Mouse (Mus musculus) lung, adult 18-20 months (tissue): ENCODE results near the gene Map4k3.
A peak's percentile ranks its signal among the peaks of the same experiment; 100 is the strongest.
"Not testable (repeated sequence)": the region's sequence is repeated elsewhere in the genome, so short reads cannot be mapped to it uniquely, and the experiment has no call there.

ENCODE experiments used
- DNase-seq, 2 experiments: peaks; one replicate each; pipeline ENCODE4 v3.0.0; 2022; ENCODE audit warnings: mixed read lengths in 2 of 2

The Map4k3 gene

DNA sequence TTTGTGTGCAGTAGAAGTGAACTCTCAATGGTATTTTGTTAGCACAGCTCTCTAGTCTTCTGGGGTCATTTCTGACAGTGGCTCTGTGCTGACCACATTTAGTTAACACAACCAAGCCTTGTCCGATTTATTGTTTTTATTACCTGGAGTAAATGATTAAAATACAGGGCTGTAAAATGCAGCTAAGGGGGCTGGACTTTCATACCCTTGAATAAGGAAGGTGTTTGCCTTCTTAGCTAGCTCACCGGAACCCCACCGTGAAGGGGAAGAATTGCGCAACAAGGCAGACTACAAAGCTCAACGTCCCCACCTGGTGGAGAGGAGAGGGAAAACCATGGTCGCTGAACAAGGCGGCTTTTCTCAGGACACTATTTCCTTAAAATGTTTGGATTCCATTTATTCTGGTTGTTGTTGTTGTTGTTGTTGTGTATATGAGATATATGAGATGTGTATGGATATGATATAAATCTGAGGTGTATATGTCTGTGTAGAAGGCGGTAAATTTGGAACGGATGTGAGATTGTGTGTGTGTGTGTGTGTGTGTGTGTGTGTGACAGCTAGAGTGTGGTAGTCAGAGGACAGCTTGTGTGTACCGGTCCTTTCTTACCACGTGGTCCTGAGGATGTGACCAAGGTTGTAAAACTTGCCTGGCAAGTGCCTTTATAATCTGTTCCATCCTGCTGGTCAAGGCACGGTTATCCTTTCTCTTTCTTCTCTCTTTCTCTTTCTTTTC is 167.4 kb downstream of the Map4k3 start:
- DNase-seq, result peak; percentile 73 to 80

DNA sequence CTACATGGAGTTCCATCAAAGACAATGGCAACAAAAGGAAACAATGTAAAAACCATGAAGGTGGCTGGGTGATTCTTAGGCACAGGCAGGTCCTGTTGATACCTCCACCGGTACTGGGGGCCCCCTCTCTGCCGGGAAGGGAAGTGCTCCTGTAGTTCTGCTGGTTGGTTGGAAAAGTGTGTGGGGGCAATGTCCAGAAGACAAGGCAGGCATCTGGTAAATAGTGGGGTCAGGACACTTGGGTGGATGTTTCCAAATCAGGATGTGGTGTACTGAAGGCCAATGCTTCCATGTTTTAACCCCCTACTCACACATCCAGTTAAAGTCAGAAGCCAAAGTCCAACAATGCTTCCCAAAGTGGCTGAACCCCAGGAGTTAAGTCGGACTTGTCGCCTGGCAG is 168.5 kb downstream of the Map4k3 start:
- no peak for DNase-seq

DNA sequence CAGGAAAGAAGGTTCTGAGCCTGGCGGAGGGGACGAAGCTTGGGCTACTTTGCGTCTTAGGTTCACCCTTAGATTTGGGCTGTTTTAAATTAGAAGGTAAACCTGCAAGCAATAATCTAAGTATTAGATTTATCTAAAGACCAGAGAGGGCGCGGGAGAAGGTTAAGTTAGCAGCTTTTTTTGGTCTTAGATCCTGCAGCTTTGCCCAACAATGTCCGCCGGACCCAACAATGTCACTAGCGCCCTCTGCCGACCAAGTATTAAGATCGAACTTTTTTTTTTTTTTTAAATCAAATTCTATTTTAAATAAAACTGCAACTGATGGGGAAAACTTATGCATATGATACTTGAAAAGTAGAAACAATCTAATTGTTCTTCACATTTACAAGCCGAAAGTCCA is 169.2 kb downstream of the Map4k3 start:
- peak in 1 of 2 experiments; percentile 16 for DNase-seq

DNA sequence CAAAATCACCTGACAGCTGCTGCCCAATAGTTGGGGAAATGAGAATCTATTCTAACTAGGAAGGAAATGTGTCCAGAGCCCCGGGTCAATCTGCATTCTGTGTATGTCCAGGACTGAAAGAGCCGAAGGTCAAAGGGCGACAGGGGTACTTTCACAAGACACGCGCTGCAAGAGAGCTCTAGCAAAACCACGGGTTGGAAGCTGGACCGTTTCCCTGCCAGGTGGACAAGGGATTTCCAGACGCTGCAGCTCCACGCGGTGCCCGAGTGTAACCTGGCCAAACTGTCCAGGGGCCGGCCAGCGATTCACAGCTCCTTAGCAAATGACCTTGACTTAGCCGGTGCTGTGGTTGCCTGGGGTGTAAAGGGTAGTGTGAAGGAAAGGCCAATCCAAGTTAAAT is 169.7 kb downstream of the Map4k3 start:
- DNase-seq, result no peak

DNA sequence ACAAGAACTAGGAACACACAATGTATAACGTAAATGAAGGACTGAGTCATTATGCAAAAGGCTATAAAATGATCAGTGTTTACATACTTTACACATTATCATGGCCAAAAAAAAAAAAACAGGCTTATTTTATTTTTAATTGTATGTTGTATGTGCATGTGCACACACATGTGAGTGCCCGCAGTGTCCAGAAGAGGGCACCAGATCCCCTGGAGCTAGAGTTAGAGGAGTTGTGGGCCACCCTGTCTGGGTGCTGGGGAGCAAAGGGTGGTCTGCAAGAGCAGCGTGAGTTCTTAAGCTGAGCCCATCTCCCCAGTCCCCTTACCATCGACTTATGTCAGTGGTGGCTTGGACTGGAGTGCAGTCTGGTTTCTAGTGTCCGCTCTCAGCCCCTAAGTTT is 170.8 kb downstream of the Map4k3 start:
- DNase-seq, result no peak

DNA sequence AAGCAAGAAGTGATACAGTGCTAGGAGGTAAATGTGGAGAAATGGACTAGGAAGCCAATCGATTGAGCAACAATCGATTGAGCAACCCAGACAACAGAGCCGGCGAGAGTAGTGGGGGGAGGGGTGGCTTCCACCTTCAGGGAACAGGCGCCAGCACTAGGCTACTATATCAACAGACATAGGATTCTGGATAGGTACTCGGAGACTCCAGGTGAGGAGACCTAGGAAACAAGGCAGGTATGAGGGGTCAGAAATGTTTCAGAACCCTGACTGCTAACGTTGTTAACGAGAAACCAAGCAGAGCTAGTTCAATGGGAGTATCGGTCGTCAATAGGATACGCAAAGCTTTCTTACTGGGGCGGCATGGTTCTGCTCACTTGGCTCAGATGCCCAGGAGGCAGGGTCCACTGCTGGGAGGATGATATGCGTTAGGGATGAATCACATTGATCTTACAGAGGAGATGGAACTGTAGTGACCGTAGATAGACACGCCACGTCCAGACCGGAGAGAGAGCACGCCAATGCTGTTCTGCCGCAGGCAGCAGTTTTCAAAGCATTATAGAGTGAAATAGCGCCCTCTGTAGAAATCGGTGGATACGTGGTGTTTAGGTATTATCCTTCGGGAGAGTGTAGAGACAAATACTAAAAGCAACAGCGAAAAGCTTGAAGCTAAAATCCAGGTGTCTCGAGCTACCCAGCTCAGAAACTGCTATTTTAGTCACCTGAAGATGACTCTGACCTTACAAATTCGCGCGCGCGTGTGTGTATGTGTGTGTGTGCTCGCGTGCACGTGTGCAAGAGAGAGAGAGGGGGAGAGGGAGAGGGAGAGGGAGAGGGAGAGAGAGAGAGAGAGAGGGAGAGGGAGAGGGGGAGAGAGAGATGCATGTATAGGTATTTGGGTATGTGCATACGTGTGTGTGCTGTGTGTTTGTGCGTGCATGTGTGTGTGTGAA is 174.7 kb downstream of the Map4k3 start:
- peak; percentile 79 to 86 for DNase-seq

DNA sequence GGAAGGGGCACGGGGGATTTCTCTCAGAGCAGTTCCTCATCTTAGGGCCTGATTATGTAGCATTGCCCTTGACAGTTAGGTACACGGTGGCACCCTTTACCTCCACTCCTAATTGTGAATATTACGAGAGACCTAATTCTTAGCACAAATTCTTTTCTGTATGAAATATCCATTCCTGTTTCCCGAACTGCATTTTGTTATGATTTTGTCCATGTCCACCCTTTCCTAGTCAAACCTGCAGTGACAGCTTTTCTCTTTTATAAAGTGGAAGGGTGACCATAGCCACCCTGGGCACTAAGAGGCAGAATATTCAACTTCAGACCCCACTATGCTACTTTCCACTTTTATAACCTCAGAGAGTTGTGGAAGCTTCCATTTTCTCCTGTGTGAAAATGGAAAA is 175.6 kb downstream of the Map4k3 start:
- no peak for DNase-seq

DNA sequence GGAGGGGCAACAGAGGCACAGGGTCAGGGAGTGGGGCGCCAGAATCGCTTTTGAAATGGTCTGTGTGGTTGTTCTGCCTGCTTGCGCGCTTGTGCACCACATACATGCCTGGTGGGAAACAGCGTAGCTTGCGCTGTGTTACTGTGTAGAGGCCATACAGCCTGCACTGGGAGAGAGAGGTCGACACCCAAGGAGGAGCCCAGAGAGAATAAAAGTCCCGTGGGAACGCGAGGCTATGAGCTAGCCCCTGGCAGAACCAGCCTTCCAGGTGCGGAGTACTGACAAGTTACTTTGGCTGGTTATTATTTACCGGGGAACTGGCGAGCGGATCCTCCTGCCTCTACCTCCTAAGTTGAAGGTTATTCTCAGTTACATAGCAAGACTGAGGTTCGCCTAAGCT is 177.3 kb downstream of the Map4k3 start:
- no peak for DNase-seq

DNA sequence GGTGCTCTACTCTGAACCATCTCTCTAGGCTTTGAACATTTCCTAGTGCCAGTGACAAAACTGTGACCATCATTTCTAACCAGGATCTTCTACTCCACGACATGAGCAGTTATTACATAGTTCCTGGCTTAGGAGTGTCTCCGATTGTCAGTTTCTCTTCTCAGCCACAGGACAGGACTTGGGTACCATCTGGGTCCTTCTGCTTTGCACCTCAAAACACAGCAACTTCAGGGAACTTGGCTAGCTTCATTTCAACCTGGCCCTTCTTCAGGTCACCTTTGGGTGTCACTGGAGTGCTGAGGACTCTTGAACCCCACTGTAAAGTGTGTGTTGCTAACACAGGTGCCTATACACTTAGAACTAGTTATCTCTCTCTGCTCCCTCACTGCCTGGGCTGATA is 181.4 kb downstream of the Map4k3 start:
- no peak for DNase-seq

DNA sequence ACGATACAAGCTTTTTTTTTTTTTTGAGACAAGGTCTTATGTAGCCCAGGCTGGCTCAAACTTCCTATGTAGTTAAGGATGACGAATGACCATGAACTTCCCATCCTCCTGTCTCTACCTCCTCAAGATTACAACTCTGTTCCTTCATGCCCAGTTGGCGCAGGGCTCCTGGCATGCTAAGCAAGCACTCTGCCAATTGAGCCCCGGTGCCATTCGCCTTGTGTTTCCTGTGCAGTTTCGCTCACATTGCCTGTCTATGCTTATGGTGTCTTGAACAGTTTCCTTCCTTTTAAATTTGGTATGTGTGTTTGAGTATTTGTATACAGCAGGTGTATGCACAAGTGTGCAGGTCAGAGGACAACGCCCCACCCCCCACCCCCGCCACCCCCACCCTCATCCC is 182.1 kb downstream of the Map4k3 start:
- DNase-seq, result no peak

DNA sequence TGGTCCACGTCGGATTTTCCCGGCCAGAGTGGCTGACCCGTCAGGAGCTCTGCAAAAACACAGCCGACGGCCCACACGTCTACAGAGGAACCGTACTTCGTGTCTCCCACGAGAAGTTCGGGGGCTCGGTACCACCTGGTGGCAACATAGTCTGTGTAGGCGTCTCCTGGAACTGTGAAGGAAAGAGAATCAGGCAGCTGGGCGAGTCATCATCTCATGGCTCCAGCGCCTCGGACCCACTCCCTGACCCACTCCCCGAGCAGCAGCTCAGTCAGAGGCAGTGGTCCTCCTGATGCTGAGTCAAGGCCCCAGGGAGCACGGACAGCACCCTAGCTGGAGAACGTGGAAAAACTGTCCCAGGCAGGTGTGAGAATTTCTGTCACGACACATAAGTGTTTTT is 184.6 kb downstream of the Map4k3 start:
- DNase-seq, result no peak

DNA sequence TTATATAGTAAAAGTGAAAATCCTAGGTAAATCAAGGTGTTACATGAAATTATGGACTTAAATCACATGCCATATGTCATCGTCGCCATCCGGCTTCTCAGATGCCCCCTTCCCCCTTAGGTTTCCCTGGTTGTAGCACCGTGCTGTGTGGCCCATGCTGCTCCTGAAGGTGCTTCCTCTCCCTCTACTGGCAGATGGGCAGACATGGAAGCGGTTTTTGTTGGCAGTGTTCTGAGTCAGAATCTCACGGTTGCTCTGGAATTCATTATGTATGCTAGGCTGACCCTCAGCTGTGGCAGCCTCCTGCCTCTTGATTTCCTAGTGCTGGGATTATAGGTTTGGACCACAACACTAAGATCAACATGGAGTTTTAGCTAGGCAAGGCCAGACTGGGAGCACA is 191.1 kb downstream of the Map4k3 start:
- DNase-seq, result no peak

DNA sequence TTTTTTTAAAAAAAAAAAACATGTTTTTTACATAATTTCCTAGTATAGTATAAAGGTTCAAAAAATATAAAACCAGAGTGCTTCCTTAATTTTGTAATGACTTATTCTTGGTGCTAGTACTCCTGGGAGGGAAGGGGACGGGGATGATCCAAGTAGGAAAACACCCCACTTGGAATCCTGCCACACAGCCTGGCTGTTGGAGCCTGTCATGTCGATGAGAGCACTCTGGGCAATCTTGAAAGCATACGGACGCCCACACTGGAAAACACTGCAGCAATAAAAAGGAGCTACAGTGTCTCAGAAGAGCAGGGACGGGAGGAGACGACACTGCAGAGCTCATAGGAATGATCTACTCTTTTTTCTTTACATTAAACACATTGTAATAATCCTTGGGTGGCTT is 192.7 kb downstream of the Map4k3 start:
- no peak for DNase-seq

DNA sequence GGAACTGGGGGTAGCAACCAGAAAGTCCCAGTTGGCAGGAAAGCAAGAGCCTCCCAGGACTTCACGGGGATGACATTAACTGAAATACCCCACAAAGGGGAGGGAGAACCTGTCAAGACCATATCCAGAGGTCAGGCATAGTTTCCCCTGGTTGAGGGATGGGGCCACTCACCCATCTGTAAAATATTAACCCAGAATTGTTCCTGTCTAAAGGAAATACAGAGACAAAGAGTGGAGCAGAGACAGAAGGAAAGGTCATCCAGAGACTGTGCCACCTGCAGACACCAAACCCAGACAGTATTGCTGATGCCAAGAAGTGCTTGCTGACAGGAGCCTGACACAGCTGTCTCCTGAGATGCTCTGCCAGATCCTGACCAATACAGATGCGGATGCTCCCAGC is 196.9 kb downstream of the Map4k3 start:
- not testable (repeated sequence) for DNase-seq
